Mouse (Mus musculus) lung, postnatal 0 days (tissue): ENCODE measurements around the gene Ece1.

ENCODE experiments used
- CTCF ChIP-seq: IDR thresholded peaks from 2 replicates; pipeline ENCODE4 v1.5.1; 2016; ENCODE audit warnings: antibody characterized with exemption, mild to moderate bottlenecking
- EP300 ChIP-seq: IDR thresholded peaks from 2 replicates; pipeline ENCODE4 v1.6.1; 2016; ENCODE audit warnings: antibody characterized with exemption, mild to moderate bottlenecking, control low read depth

DNA sequence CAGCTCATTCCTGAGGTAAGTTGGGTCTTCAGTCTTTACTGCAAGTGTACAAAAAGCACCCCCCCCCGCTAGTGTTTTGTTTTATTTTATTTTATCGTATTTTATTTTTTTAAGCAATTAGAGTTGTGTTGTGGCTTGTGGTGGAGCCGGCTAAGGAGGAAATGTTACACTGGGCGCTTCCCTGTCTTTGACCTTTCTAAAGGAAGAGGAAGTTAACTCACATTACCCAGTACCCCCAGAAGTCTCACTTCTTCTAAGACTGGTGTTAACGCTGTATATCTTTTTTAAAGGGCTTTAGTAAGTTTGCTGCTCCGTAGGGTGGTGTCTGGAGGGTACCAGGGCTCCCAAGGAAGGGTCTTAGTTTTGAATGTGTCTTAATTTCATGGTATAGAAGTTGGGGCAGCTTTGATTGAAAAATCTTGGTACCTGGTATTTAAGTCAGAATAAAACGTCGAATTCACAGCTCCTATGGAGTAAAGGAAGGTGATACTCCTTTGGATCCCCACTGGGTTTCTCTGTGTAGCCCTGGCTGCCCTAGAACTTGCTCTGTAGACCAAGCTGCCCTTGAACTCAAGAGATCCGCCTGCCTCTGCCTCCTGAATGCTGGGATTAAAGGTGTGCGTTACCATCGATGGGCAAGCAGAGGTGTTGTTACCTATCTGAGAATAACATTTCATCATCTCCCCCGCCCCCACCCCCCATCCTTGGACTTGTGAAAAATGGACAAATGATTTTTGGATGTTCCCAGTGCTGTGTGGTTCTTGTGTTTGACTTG is 132.7 kb downstream of the Ece1 start:
- TF ChIP-seq CTCF = no peak
- TF ChIP-seq EP300 = no peak
